In genomic region chr13:21934982-21935791, GRCm38 (mm10) we compare ENCODE assay signal across 8 mouse cellular contexts. TPM values are rescaled to one million over a fixed set of nuclear protein-coding genes. Genes with fewer than 3 reads are reported as not detected.
A peak's percentile ranks its signal among the peaks of the same experiment; 100 is the strongest.
DNase-seq lines count a peak whose midpoint lies in the region; ATAC-seq and TF ChIP-seq lines count a peak whose summit lies in the region.

No protein-coding gene starts in this region.

- no peak overlapping the region for H3K27ac ChIP-seq in midbrain, embryonic 11.5 days (ENCODE audit: low read depth, low read length)
- no peak overlapping the region for H3K27ac ChIP-seq in midbrain, embryonic 13.5 days
- H3K27ac ChIP-seq in forebrain, postnatal 0 days (ENCODE audit: low read depth, low read length): no peak overlapping the region
- peak overlapping the region; percentile 70; the same call in 1 of the 2 replicates for H3K27ac ChIP-seq in liver, embryonic 13.5 days
- H3K27ac ChIP-seq in neural tube, embryonic 15.5 days (replicated peaks): no peak overlapping the region

- no peak overlapping the region for H3K9ac ChIP-seq in midbrain, embryonic 11.5 days (ENCODE audit: low read length)
- no peak overlapping the region for H3K9ac ChIP-seq in midbrain, embryonic 13.5 days (replicated peaks)
- no peak overlapping the region for H3K9ac ChIP-seq in forebrain, postnatal 0 days
- H3K9ac ChIP-seq in liver, embryonic 13.5 days: peak overlapping the region; percentile 59; the same call in 1 of the 2 replicates
- no peak overlapping the region for H3K9ac ChIP-seq in neural tube, embryonic 15.5 days (replicated peaks)

- no peaks in the 10 kb centered on the region for H3K4me1 ChIP-seq in midbrain, embryonic 11.5 days (ENCODE audit: control insufficient read depth, insufficient read depth, low read length)
- no peaks in the 10 kb centered on the region for H3K4me1 ChIP-seq in midbrain, embryonic 13.5 days (replicated peaks)
- no peaks in the 10 kb centered on the region for H3K4me1 ChIP-seq in forebrain, postnatal 0 days (ENCODE audit: insufficient read depth)
- H3K4me1 ChIP-seq in liver, embryonic 13.5 days (replicated peaks): peaks cover 55% of the 10 kb centered on the region
- H3K4me1 ChIP-seq in neural tube, embryonic 15.5 days: peaks cover 4% of the 10 kb centered on the region; the same call in 1 of the 2 replicates

- H3K4me3 ChIP-seq in midbrain, embryonic 11.5 days (ENCODE audit: low read depth, low read length): no peak overlapping the region
- no peak overlapping the region for H3K4me3 ChIP-seq in midbrain, embryonic 13.5 days (replicated peaks)
- no peak overlapping the region for H3K4me3 ChIP-seq in forebrain, postnatal 0 days (ENCODE audit: low read depth, low read length)
- peak overlapping the region; percentile 56 for H3K4me3 ChIP-seq in liver, embryonic 13.5 days (replicated peaks)
- H3K4me3 ChIP-seq in neural tube, embryonic 15.5 days (replicated peaks): no peak overlapping the region

- no peak for TF ChIP-seq CTCF in forebrain, postnatal 0 days (IDR thresholded peaks at IDR 0.05; ENCODE audit: low read depth)

- ATAC-seq in midbrain, embryonic 11.5 days (ENCODE audit: low FRiP score): 0 out of 2 replicates have a peak, but pooled peaks have one; percentile 27
- ATAC-seq in midbrain, embryonic 13.5 days: no peak
- peak; percentile 50; the same call in 1 of the 2 replicates for ATAC-seq in forebrain, postnatal 0 days
- no peak for ATAC-seq in liver, embryonic 13.5 days (ENCODE audit: low read depth)
- ATAC-seq in neural tube, embryonic 15.5 days (ENCODE audit: low FRiP score): no peak

- H3K27me3 ChIP-seq in midbrain, embryonic 11.5 days (ENCODE audit: control insufficient read depth, insufficient read depth, low read length): no peaks in the 10 kb centered on the region
- peaks cover 38% of the 10 kb centered on the region for H3K27me3 ChIP-seq in midbrain, embryonic 13.5 days
- no peaks in the 10 kb centered on the region for H3K27me3 ChIP-seq in forebrain, postnatal 0 days (ENCODE audit: insufficient read depth, low read length)
- no peaks in the 10 kb centered on the region for H3K27me3 ChIP-seq in liver, embryonic 13.5 days
- 0 out of 2 replicates have a peak, but pooled peaks cover 15% of the 10 kb centered on the region for H3K27me3 ChIP-seq in neural tube, embryonic 15.5 days (replicated peaks)

- H3K4me2 ChIP-seq in midbrain, embryonic 11.5 days: no peak overlapping the region
- no peak overlapping the region for H3K4me2 ChIP-seq in midbrain, embryonic 13.5 days (replicated peaks)
- H3K4me2 ChIP-seq in forebrain, postnatal 0 days (ENCODE audit: low read depth): no peak overlapping the region
- H3K4me2 ChIP-seq in liver, embryonic 13.5 days: peak overlapping the region; percentile 72
- peak overlapping the region; percentile 36; the same call in 1 of the 2 replicates for H3K4me2 ChIP-seq in neural tube, embryonic 15.5 days

- 10% methylated on average over 17 of the region's 17 CpGs for WGBS in midbrain, embryonic 11.5 days
- WGBS in midbrain, embryonic 13.5 days: 11% methylated on average over 17 of the region's 17 CpGs
- WGBS in forebrain, postnatal 0 days: 16% methylated on average over 17 of the region's 17 CpGs
- WGBS in liver, embryonic 13.5 days (ENCODE audit: insufficient replicate concordance): 9% methylated on average over 17 of the region's 17 CpGs
- 11% methylated on average over 17 of the region's 17 CpGs for WGBS in neural tube, embryonic 15.5 days

- H3K9me3 ChIP-seq in midbrain, embryonic 11.5 days (ENCODE audit: control insufficient read depth, low read length): no peaks in the 10 kb centered on the region
- H3K9me3 ChIP-seq in midbrain, embryonic 13.5 days: no peaks in the 10 kb centered on the region
- no peaks in the 10 kb centered on the region for H3K9me3 ChIP-seq in forebrain, postnatal 0 days (ENCODE audit: low read length)
- H3K9me3 ChIP-seq in liver, embryonic 13.5 days (replicated peaks): no peaks in the 10 kb centered on the region
- H3K9me3 ChIP-seq in neural tube, embryonic 15.5 days (replicated peaks): no peaks in the 10 kb centered on the region

- no peaks in the 10 kb centered on the region for H3K36me3 ChIP-seq in midbrain, embryonic 11.5 days (ENCODE audit: control insufficient read depth, insufficient read depth, low read length)
- no peaks in the 10 kb centered on the region for H3K36me3 ChIP-seq in midbrain, embryonic 13.5 days
- H3K36me3 ChIP-seq in forebrain, postnatal 0 days (ENCODE audit: insufficient read depth): no peaks in the 10 kb centered on the region
- H3K36me3 ChIP-seq in liver, embryonic 13.5 days: no peaks in the 10 kb centered on the region
- no peaks in the 10 kb centered on the region for H3K36me3 ChIP-seq in neural tube, embryonic 15.5 days

- peak; percentile 95 for DNase-seq in midbrain, embryonic 11.5 days (ENCODE audit: low spot score, missing footprints)
- DNase-seq in adrenal gland, postnatal 10 days: peak; percentile 74
- peak; percentile 72 for DNase-seq in forebrain, postnatal 0 days
- peak; percentile 56 for DNase-seq in kidney, adult 18-20 months
- peak; percentile 75 for DNase-seq in liver, embryonic 13.5 days
- peak; percentile 29 for DNase-seq in urinary bladder, postnatal 25 days (ENCODE audit: low spot score)

RNA-seq across cellular contexts. Expression of gene Zfp184, which starts 9.7 kb away (rescaled TPM):
- polyA plus RNA-seq in midbrain, embryonic 11.5 days (2014; fragmentation: Nextera tagmentation; extraction: Ambion mirVana): 26.7 and 27.9 TPM in 2 replicates
- 20.5 and 22.3 TPM in 2 replicates for polyA plus RNA-seq in midbrain, embryonic 13.5 days (2015; fragmentation: Nextera tagmentation; extraction: Ambion mirVana)
- 1 to 10 TPM; 2.0 to 2.4 TPM for total RNA-seq in adrenal gland, postnatal 10 days (2021)
- 20.7 and 21.6 TPM in 2 replicates for total RNA-seq in forebrain, postnatal 0 days (2014; rRNA removed)
- polyA plus RNA-seq in forebrain, postnatal 0 days (2015; fragmentation: Nextera tagmentation; extraction: Ambion mirVana): 15.3 and 17.2 TPM in 2 replicates
- 0.89 and 1.0 TPM in 2 replicates for polyA plus RNA-seq in liver, embryonic 13.5 days (2015; fragmentation: Nextera tagmentation; extraction: Ambion mirVana)
- polyA plus RNA-seq in neural tube, embryonic 15.5 days (2015; fragmentation: Nextera tagmentation; extraction: Ambion mirVana): 10.3 and 11.5 TPM in 2 replicates

RNA-seq across cellular contexts. Expression of gene Pom121l2, which starts 45.8 kb away (rescaled TPM):
- not detected in 2 replicates for polyA plus RNA-seq in midbrain, embryonic 11.5 days (2014; fragmentation: Nextera tagmentation; extraction: Ambion mirVana)
- polyA plus RNA-seq in midbrain, embryonic 13.5 days (2015; fragmentation: Nextera tagmentation; extraction: Ambion mirVana): not detected in 2 replicates
- not detected for total RNA-seq in adrenal gland, postnatal 10 days (2021)
- total RNA-seq in forebrain, postnatal 0 days (2014; rRNA removed): 0.38 TPM in 1 of 2 replicates, not detected in the other
- polyA plus RNA-seq in forebrain, postnatal 0 days (2015; fragmentation: Nextera tagmentation; extraction: Ambion mirVana): not detected in 2 replicates
- polyA plus RNA-seq in liver, embryonic 13.5 days (2015; fragmentation: Nextera tagmentation; extraction: Ambion mirVana): not detected in 2 replicates
- 0.11 TPM in 1 of 2 replicates, not detected in the other for polyA plus RNA-seq in neural tube, embryonic 15.5 days (2015; fragmentation: Nextera tagmentation; extraction: Ambion mirVana)

Comparison
In these comparisons a context has a peak if more than half of its experiments do, and no peak if none do; other contexts are left out.
1. ATAC-seq: peak in midbrain, embryonic 11.5 days (single experiment) and forebrain, postnatal 0 days (single experiment); none in midbrain, embryonic 13.5 days (single experiment), liver, embryonic 13.5 days (single experiment) and neural tube, embryonic 15.5 days (single experiment).
2. DNase-seq: peak in every context shown above with its lines; median percentile 95 in midbrain, embryonic 11.5 days; 75 in liver, embryonic 13.5 days; 74 in adrenal gland, postnatal 10 days; 72 in forebrain, postnatal 0 days; 56 in kidney, adult 18-20 months; 29 in urinary bladder, postnatal 25 days.
3. H3K4me2 ChIP-seq: peak in liver, embryonic 13.5 days (single experiment) and neural tube, embryonic 15.5 days (single experiment); none in midbrain, embryonic 11.5 days (single experiment), midbrain, embryonic 13.5 days (single experiment) and forebrain, postnatal 0 days (single experiment).